Mouse (Mus musculus): ENCODE results near the gene Ydjc. TPM values are rescaled to one million over a fixed set of nuclear protein-coding genes. Genes with fewer than 3 reads are reported as not detected.

Gene Ydjc
- 1 to 10 TPM; 7.2 to 8.4 TPM for total RNA-seq (2023)

DNA sequence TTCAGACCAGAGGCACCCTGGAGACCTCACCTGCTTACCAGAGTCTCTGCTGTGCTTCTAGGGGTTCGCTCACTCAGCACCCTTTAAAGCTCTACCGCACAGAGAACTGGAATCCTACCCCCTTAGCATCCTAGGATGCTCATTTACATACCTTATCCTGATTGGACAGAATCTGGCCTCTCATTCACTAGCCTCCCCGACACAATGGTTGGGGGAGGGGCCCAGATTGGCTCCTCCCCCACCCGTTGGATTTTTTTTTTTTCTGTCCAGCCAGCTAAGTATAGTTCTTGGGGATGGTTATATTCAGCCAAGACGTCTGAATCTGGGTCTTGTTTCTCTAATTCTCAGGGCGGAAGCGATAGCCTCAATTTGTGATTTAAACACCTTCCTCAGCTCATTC lies at the start of gene Ydjc:
Gene Ydjc, plus strand, starts transcription at position 283 of the 400 bp plus-strand sequence.

GRCm38 (mm10) chr16:17110771-17111743 lies 33.4 kb upstream of the Ydjc start, which contains the start of gene Ppil2:
TSS of gene Ppil2 (minus strand) at chr16:17111257.

DNA sequence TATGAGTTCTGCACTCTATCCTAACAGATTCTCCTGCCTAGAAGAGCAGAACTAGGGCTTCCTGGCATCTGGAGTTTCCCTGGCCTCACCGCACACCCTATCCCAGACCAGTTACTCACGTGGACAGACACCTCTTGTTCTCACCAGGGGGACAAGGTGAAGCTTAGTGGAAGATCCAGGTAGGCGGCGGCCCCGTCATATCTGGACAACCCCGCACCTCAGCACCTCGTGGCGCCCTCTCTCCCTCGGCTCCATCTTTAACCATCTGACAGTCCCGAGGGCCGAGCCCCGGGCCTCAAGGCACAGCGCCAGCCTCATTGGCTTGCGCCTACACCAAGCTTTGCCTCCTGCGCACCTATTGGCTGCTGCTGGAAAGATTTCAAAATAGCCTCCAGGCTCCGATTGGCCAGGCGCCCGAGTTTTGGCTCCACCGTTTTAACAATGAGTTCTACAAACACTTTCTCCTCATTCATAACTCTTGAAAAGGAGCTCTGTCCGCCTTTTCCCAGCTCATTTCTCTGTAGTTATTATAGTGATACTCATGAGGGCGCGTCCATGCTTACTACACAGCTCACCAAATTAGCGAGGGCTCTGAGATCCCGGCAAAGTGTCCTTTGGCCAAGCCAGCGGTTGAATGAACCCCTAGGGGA lies 19.4 kb upstream of the Ydjc start, which contains the start of gene 2610318N02Rik:
Gene 2610318N02Rik, minus strand, starts transcription at position 297 of the 650 bp plus-strand sequence.

GRCm38 (mm10) chr16:17132089-17132905 lies 12.1 kb upstream of the Ydjc start, which contains the start of gene Sdf2l1:
TSS of gene Sdf2l1 (minus strand) at chr16:17132383.

GRCm38 (mm10) chr16:17146772-17147235 lies 2.4 kb downstream of the Ydjc start, which contains the start of gene Ccdc116:
TSS of gene Ccdc116 (minus strand) at chr16:17147229.

GRCm38 (mm10) chr16:17202549-17202948 lies 58.1 kb downstream of the Ydjc start, which contains the start of gene Ube2l3:
TSS of gene Ube2l3 (minus strand) at chr16:17202649.

GRCm38 (mm10) chr16:17208389-17209361 lies 64.3 kb downstream of the Ydjc start, which contains the start of gene Rimbp3:
TSS of gene Rimbp3 (plus strand) at chr16:17208603.

Other genes with a start within 250 kb of the Ydjc start
- 1 to 10 TPM; 7.1 to 7.6 TPM for gene Ppm1f, start 248.2 kb upstream of the Ydjc start, total RNA-seq (2023)
- 100 to 1,000 TPM; 127 to 135 TPM for gene Mapk1, start 161.2 kb upstream of the Ydjc start, total RNA-seq (2023)
- gene Ypel1, start 74.9 kb upstream of the Ydjc start, total RNA-seq (2023) = under 1 TPM; 0.15 to 0.55 TPM
- 10 to 100 TPM; 90.6 to 96.3 TPM for gene Ppil2, start 33.4 kb upstream of the Ydjc start, total RNA-seq (2023)
- gene 2610318N02Rik, start 19.5 kb upstream of the Ydjc start, total RNA-seq (2023) = 1 to 10 TPM; 1.0 to 1.3 TPM
- 10 to 100 TPM; 95.6 to 99.5 TPM for gene Sdf2l1, start 12.2 kb upstream of the Ydjc start, total RNA-seq (2023)
- gene Ccdc116, start 2.6 kb downstream of the Ydjc start, total RNA-seq (2023) = under 1 TPM in 1 of 2 experiments, not detected in 1; 0.50 TPM
- gene Ube2l3, start 58.0 kb downstream of the Ydjc start, total RNA-seq (2023) = 100 to 1,000 TPM; 179 to 186 TPM
- under 1 TPM; 0.18 to 0.21 TPM for gene Rimbp3, start 64.0 kb downstream of the Ydjc start, total RNA-seq (2023)
- gene Hic2, start 89.0 kb downstream of the Ydjc start, total RNA-seq (2023) = 1 to 10 TPM; 4.0 to 6.4 TPM
- gene Tmem191c, start 131.5 kb downstream of the Ydjc start, total RNA-seq (2023) = 1 to 10 TPM; 7.9 to 9.5 TPM
- not detected for gene Serpind1, start 186.8 kb downstream of the Ydjc start, total RNA-seq (2023)